Mouse (Mus musculus): ENCODE measurements around the gene Btbd35f18. TPM values are rescaled to one million over a fixed set of nuclear protein-coding genes. Genes with fewer than 3 reads are reported as not detected.
"Not testable (repeated sequence)": the region's sequence is repeated elsewhere in the genome, so short reads cannot be mapped to it uniquely, and the experiment has no call there.

Btbd35f18 gene
- not detected for total RNA-seq (2022)

- not testable (repeated sequence) for DNase-seq (ENCODE audit: low spot score)
Measured at GRCm38 (mm10) chrX:3699933-3700332, at the start of gene Btbd35f18. Btbd35f18 (plus strand) TSS chrX:3700233.

Other genes starting within 250 kb of the Btbd35f18 start
- not detected for gene Btbd35f10, start 52.7 kb downstream of the Btbd35f18 start, total RNA-seq (2022)

All from heart, adult 8-10 months (tissue).